Comparison of ENCODE assay signal across 8 mouse cellular contexts in the genomic region with DNA sequence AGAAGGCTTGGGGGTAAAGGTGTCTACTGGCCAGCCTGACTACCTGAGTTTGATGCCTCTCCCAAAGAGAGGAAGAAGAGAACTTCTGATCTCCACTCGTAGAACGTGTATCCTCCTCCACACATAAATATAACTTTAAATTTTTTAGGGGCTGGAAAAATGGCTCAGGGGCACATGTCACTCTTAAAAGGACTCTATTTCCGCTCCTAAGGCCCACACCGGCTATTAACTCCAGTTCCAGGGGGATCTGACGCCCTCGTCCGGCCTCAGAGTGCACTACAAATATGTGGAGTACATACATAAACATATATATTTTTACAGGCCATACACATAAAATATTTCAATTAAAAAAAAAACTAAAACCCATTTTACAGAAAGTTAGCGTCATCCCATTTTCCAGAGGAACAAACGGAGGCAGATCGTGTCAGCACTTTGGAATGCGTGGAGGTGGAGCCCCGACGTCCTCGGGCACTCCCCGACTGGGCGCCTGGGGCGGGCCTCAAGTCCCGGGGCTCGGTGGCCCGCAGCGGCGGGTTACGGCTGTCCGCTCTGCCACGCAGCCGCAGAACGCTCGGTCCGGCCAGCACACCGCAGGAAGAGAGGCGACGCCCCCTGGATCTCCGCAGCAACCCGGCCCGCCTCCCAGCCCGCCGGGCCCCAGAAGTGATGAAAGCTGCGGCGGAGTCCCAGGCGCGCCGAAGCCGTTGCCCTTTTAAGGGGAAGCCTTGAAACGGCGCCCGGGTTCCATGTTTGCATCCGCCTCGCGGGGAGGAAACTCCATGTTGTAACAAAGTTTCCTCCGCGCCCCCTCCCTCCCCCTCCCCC. TPM values are rescaled to one million over a fixed set of nuclear protein-coding genes. Genes with fewer than 3 reads are reported as not detected.
DNase-seq lines count a peak whose midpoint lies in the region; ATAC-seq and TF ChIP-seq lines count a peak whose summit lies in the region.

A gene (plus strand): TSS at position 586 of the 825 bp plus-strand sequence.

- intact Hi-C loops in gastrocnemius, adult 2 months (cut with DNase I): loop anchor here (10.0 kb wide), 1 partner anchor 924 kb away; a partner anchor contains a TSS
- intact Hi-C loops in left cerebral cortex, adult 2 months (cut with DNase I): loop anchor here (2.0 to 5.0 kb wide), 2 partner anchors 62 to 154 kb away; a partner anchor contains a TSS

- peaks cover 6% of the 10 kb centered on the region; the same call in 1 of the 2 replicates for H3K36me3 ChIP-seq in hindbrain, postnatal 0 days (ENCODE audit: insufficient read depth, low read length)

- no peaks in the 10 kb centered on the region for H3K9me3 ChIP-seq in hindbrain, postnatal 0 days (ENCODE audit: low read length)

- TF ChIP-seq CTCF in gastrocnemius, adult 2 months (IDR thresholded peaks at IDR 0.05): no peak
- no peak for TF ChIP-seq CTCF in hindbrain, postnatal 0 days (IDR thresholded peaks at IDR 0.05; ENCODE audit: low read depth)
- TF ChIP-seq CTCF in left cerebral cortex, adult 2 months (IDR thresholded peaks at IDR 0.05): no peak; the same call in 1 of the 2 replicates

- peak within 1 kb of the TSS; percentile 84 for H3K9ac ChIP-seq in hindbrain, postnatal 0 days (replicated peaks; ENCODE audit: low read length)

- peak within 1 kb of the TSS; percentile 99 for H3K4me3 ChIP-seq in gastrocnemius, adult 2 months
- peak within 1 kb of the TSS; percentile 96 for H3K4me3 ChIP-seq in hindbrain, postnatal 0 days (ENCODE audit: low read length)
- peak within 1 kb of the TSS; percentile 91 for H3K4me3 ChIP-seq in left cerebral cortex, adult 2 months

- H3K27me3 ChIP-seq in hindbrain, postnatal 0 days (ENCODE audit: insufficient read depth, low read length): no peaks in the 10 kb centered on the region

- H3K27ac ChIP-seq in gastrocnemius, adult 2 months: peak within 1 kb of the TSS; percentile 98
- H3K27ac ChIP-seq in hindbrain, postnatal 0 days: peak within 1 kb of the TSS; percentile 91
- peak within 1 kb of the TSS; percentile 92 for H3K27ac ChIP-seq in left cerebral cortex, adult 2 months

- WGBS in hindbrain, postnatal 0 days: 3% methylated on average over 46 of the region's 51 CpGs

- DNase-seq in WW6 (ENCODE audit: low read depth, low spot score): peak; percentile 70
- peak; percentile 86 to 91 for DNase-seq in cerebellum, postnatal 4 days (ENCODE audit: low spot score in 2 of 2)
- DNase-seq in gastrocnemius, adult 2 months: peak; percentile 100
- DNase-seq in hindbrain, postnatal 0 days (ENCODE audit: low spot score): peak; percentile 98
- DNase-seq in left cerebral cortex, adult 2 months (ENCODE audit: extremely low spot score in 1 of 2, low spot score in 2 of 2): peak; percentile 95
- DNase-seq in right cerebral cortex, adult 2 months (ENCODE audit: low spot score in 2 of 2): peak; percentile 95 to 96
- peak; percentile 99 for DNase-seq in urinary bladder, postnatal 14 days (ENCODE audit: low spot score)

- H3K4me1 ChIP-seq in hindbrain, postnatal 0 days (ENCODE audit: insufficient read depth, low read length): peaks cover 4% of the 10 kb centered on the region; the same call in 1 of the 2 replicates

- peak; percentile 80 for ATAC-seq in hindbrain, postnatal 0 days
- ATAC-seq in megakaryocyte, adult 5-6 weeks (ENCODE audit: poor library complexity, severe bottlenecking): peak; percentile 63

- peak within 1 kb of the TSS; percentile 93 for H3K4me2 ChIP-seq in hindbrain, postnatal 0 days (ENCODE audit: low read depth, low read length)

RNA-seq across cellular contexts. Expression of the gene that starts here (rescaled TPM):
- total RNA-seq in gastrocnemius, adult 2 months (2021): 100 to 1,000 TPM in 1 of 2 experiments, 10 to 100 TPM in 1; 92.2 to 111 TPM
- 35.7 and 38.4 TPM in 2 replicates for total RNA-seq in hindbrain, postnatal 0 days (2014; rRNA removed)
- polyA plus RNA-seq in hindbrain, postnatal 0 days (2015; fragmentation: Nextera tagmentation; extraction: Ambion mirVana): 17.9 and 18.2 TPM in 2 replicates
- total RNA-seq in left cerebral cortex, adult 2 months (2021): 10 to 100 TPM; 21.6 to 25.6 TPM
- total RNA-seq in megakaryocyte, adult 5-6 weeks (2015): 130 and 145 TPM in 2 replicates
- 53.2 and 61.1 TPM in 2 replicates for total RNA-seq in megakaryocyte, adult 5-6 weeks (2017)

Comparison
In these comparisons a context has a peak if more than half of its experiments do, and no peak if none do; other contexts are left out.
1. Peak in every context shown above with its lines: DNase-seq, ATAC-seq, H3K4me3 ChIP-seq and H3K27ac ChIP-seq.